8 mouse cellular contexts compared by ENCODE assay signal in the genomic region with DNA sequence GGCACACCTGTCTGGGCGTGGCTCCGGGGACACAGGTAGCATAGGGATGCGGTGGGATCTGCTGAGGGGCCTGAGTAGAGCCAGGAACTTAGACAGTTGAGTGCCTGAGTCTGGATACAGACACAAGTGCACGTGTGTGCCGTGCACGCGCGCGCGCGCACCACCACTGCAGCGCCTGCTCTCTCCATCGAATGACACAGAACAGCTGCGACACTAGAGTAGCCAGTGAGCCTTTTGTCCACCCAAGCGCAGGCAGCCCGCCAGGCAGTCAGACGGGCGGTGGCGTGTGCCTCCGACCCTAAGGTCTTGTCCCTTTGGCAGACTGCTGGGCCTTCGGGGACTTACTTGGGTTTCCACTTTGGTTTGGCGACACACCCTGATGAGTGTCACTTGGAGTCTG.
DNase-seq lines count a peak whose midpoint lies in the region; ATAC-seq lines count a peak whose summit lies in the region.

No protein-coding gene starts in this region.

- peak overlapping the region; percentile 71 for H3K4me2 ChIP-seq in forebrain, embryonic 13.5 days
- peak overlapping the region; percentile 55 for H3K4me2 ChIP-seq in hindbrain, embryonic 15.5 days
- peak overlapping the region; percentile 54 for H3K4me2 ChIP-seq in limb, embryonic 11.5 days (ENCODE audit: low read depth, severe bottlenecking)
- peak overlapping the region; percentile 65 for H3K4me2 ChIP-seq in neural tube, embryonic 15.5 days

- under 1% methylated on average over 21 of the region's 22 CpGs for WGBS in forebrain, embryonic 13.5 days
- WGBS in hindbrain, embryonic 15.5 days = under 1% methylated on average over 22 of the region's 22 CpGs
- 1% methylated on average over 22 of the region's 22 CpGs for WGBS in limb, embryonic 11.5 days
- WGBS in neural tube, embryonic 15.5 days = 1% methylated on average over 22 of the region's 22 CpGs

- peak overlapping the region; percentile 33 for H3K4me3 ChIP-seq in forebrain, embryonic 13.5 days
- H3K4me3 ChIP-seq in hindbrain, embryonic 15.5 days = peak overlapping the region; percentile 28
- H3K4me3 ChIP-seq in limb, embryonic 11.5 days (ENCODE audit: low read depth, low read length) = peak overlapping the region; percentile 20; the same call in 1 of the 2 replicates
- H3K4me3 ChIP-seq in neural tube, embryonic 15.5 days (replicated peaks) = peak overlapping the region; percentile 33

- peak overlapping the region; percentile 70 for H3K9ac ChIP-seq in forebrain, embryonic 13.5 days
- no peak overlapping the region for H3K9ac ChIP-seq in hindbrain, embryonic 15.5 days
- H3K9ac ChIP-seq in limb, embryonic 11.5 days (ENCODE audit: low read length) = no peak overlapping the region
- H3K9ac ChIP-seq in neural tube, embryonic 15.5 days (replicated peaks) = 0 out of 2 replicates have a peak overlapping the region, but pooled peaks have one; percentile 14

- H3K4me1 ChIP-seq in forebrain, embryonic 13.5 days = peaks cover 53% of the 10 kb centered on the region
- peaks cover 40% of the 10 kb centered on the region for H3K4me1 ChIP-seq in hindbrain, embryonic 15.5 days (replicated peaks)
- peaks cover 5% of the 10 kb centered on the region for H3K4me1 ChIP-seq in limb, embryonic 11.5 days (ENCODE audit: control insufficient read depth, insufficient read depth, low read length)
- peaks cover 31% of the 10 kb centered on the region for H3K4me1 ChIP-seq in neural tube, embryonic 15.5 days

- peak overlapping the region; percentile 75; the same call in 1 of the 2 replicates for H3K27ac ChIP-seq in forebrain, embryonic 13.5 days
- H3K27ac ChIP-seq in hindbrain, embryonic 15.5 days (replicated peaks) = peak overlapping the region; percentile 82
- H3K27ac ChIP-seq in limb, embryonic 11.5 days (replicated peaks; ENCODE audit: low read depth, low read length) = no peak overlapping the region
- peak overlapping the region; percentile 37 for H3K27ac ChIP-seq in neural tube, embryonic 15.5 days (replicated peaks)

- H3K36me3 ChIP-seq in forebrain, embryonic 13.5 days (ENCODE audit: poor library complexity, severe bottlenecking) = no peaks in the 10 kb centered on the region
- H3K36me3 ChIP-seq in hindbrain, embryonic 15.5 days = no peaks in the 10 kb centered on the region
- H3K36me3 ChIP-seq in limb, embryonic 11.5 days (ENCODE audit: control insufficient read depth, insufficient read depth, low read length) = no peaks in the 10 kb centered on the region
- H3K36me3 ChIP-seq in neural tube, embryonic 15.5 days = no peaks in the 10 kb centered on the region

- DNase-seq in urinary bladder, postnatal 14 days (ENCODE audit: low spot score) = peak; percentile 60
- DNase-seq in urinary bladder, adult 2 months (ENCODE audit: low spot score) = no peak
- peak; percentile 73 for DNase-seq in limb, embryonic 11.5 days (ENCODE audit: low spot score)
- no peak for DNase-seq in gastrocnemius, adult 8-10 months (ENCODE audit: low spot score in 2 of 2)
- DNase-seq in cerebellum, adult 11 months = no peak

- no peaks in the 10 kb centered on the region for H3K9me3 ChIP-seq in forebrain, embryonic 13.5 days (replicated peaks)
- no peaks in the 10 kb centered on the region for H3K9me3 ChIP-seq in hindbrain, embryonic 15.5 days
- no peaks in the 10 kb centered on the region for H3K9me3 ChIP-seq in limb, embryonic 11.5 days (ENCODE audit: control insufficient read depth, low read length)
- H3K9me3 ChIP-seq in neural tube, embryonic 15.5 days (replicated peaks) = no peaks in the 10 kb centered on the region

- peaks cover 32% of the 10 kb centered on the region for H3K27me3 ChIP-seq in forebrain, embryonic 13.5 days
- H3K27me3 ChIP-seq in hindbrain, embryonic 15.5 days = peaks cover 3% of the 10 kb centered on the region; the same call in 1 of the 2 replicates
- peaks cover 47% of the 10 kb centered on the region for H3K27me3 ChIP-seq in limb, embryonic 11.5 days (ENCODE audit: control insufficient read depth, insufficient read depth, low read length)
- H3K27me3 ChIP-seq in neural tube, embryonic 15.5 days (replicated peaks) = peaks cover 30% of the 10 kb centered on the region

- peak; percentile 51 for ATAC-seq in forebrain, embryonic 13.5 days
- peak; percentile 61 for ATAC-seq in hindbrain, embryonic 15.5 days (ENCODE audit: low FRiP score, low read depth)
- peak; percentile 37 for ATAC-seq in limb, embryonic 11.5 days (ENCODE audit: insufficient number of reproducible peaks, low FRiP score, low TSS enrichment, low read depth)
- ATAC-seq in neural tube, embryonic 15.5 days (ENCODE audit: low FRiP score) = peak; percentile 36; the same call in 1 of the 2 replicates

Comparison
In these comparisons a context has a peak if more than half of its experiments do, and no peak if none do; other contexts are left out.
1. DNase-seq: peak in urinary bladder, postnatal 14 days (single experiment) and limb, embryonic 11.5 days (single experiment); none in urinary bladder, adult 2 months (single experiment), gastrocnemius, adult 8-10 months (0 of 2) and cerebellum, adult 11 months (single experiment).
2. H3K9ac ChIP-seq: peak in forebrain, embryonic 13.5 days (single experiment) and neural tube, embryonic 15.5 days (single experiment); none in hindbrain, embryonic 15.5 days (single experiment) and limb, embryonic 11.5 days (single experiment).
3. Peak in every context shown above with its lines, with median percentiles within 50 percentile points of each other: ATAC-seq, H3K4me2 ChIP-seq and H3K4me3 ChIP-seq.